Mouse (Mus musculus) olfactory bulb, adult 2 months (tissue): Measurements from ENCODE around the gene Wfikkn1.

ENCODE experiments used
- CTCF ChIP-seq: fragments of 200-500 bp; IDR thresholded peaks from 2 replicates; pipeline ENCODE4 v1.5.1; 2012; ENCODE audit warnings: low read depth, mild to moderate bottlenecking, low read length, moderate library complexity; ENCODE audit not compliant: insufficient read depth
- POLR2A ChIP-seq: fragments of 200-500 bp; IDR thresholded peaks from 2 replicates; pipeline ENCODE4 v1.6.1; 2012; ENCODE audit warnings: mild to moderate bottlenecking, low read depth, low read length, moderate library complexity; ENCODE audit not compliant: insufficient read depth

- no peak for TF ChIP-seq POLR2A
- TF ChIP-seq CTCF = no peak
Measured at GRCm38 (mm10) chr17:25837533-25837932, 43.1 kb downstream of the Wfikkn1 start.
